Mouse (Mus musculus): Measurements from ENCODE around the gene Hist1h2ai.

Gene Hist1h2ai

GRCm38 (mm10) chr13:21715864-21716539 lies at the start of gene Hist1h2ai, which contains the start of gene Hist1h2bl:
Gene Hist1h2ai, plus strand, starts transcription at chr13:21716422.
Gene Hist1h2bl, minus strand, starts transcription at chr13:21716143.
- DNase-seq (ENCODE audit: low spot score): peak; percentile 93

- DNase-seq (ENCODE audit: low spot score): no peak
Observed at GRCm38 (mm10) chr13:21677305-21677704, 38.9 kb upstream of the Hist1h2ai start, which contains the start of gene Olfr1360. Gene Olfr1360, minus strand, starts transcription at chr13:21677405.

GRCm38 (mm10) chr13:21697811-21698210 lies 18.4 kb upstream of the Hist1h2ai start, which contains the start of gene Olfr1359:
Gene Olfr1359, plus strand, starts transcription at chr13:21698111.
- no peak for DNase-seq (ENCODE audit: low spot score)

- DNase-seq (ENCODE audit: low spot score): no peak
Observed at GRCm38 (mm10) chr13:21706669-21707068, 9.6 kb upstream of the Hist1h2ai start.

GRCm38 (mm10) chr13:21710031-21710711 lies 6.1 kb upstream of the Hist1h2ai start:
- DNase-seq (ENCODE audit: low spot score): peak; percentile 86

GRCm38 (mm10) chr13:21710821-21711525 lies 5.2 kb upstream of the Hist1h2ai start:
- peak; percentile 83 for DNase-seq (ENCODE audit: low spot score)

GRCm38 (mm10) chr13:21711698-21712097 lies 4.5 kb upstream of the Hist1h2ai start:
- DNase-seq (ENCODE audit: low spot score): no peak

GRCm38 (mm10) chr13:21714725-21715124 lies 1.5 kb upstream of the Hist1h2ai start:
- peak; percentile 74 for DNase-seq (ENCODE audit: low spot score)

- peak; percentile 48 for DNase-seq (ENCODE audit: low spot score)
Observed at GRCm38 (mm10) chr13:21715131-21715863, 925 bp upstream of the Hist1h2ai start.

- peak; percentile 37 for DNase-seq (ENCODE audit: low spot score)
Observed at GRCm38 (mm10) chr13:21716540-21717391, 544 bp downstream of the Hist1h2ai start.

GRCm38 (mm10) chr13:21717397-21718357 lies 1.5 kb downstream of the Hist1h2ai start, which contains the start of gene Hist1h3h:
Gene Hist1h3h, plus strand, starts transcription at chr13:21717659.
- DNase-seq (ENCODE audit: low spot score): peak; percentile 90

GRCm38 (mm10) chr13:21718381-21719080 lies 2.3 kb downstream of the Hist1h2ai start:
- peak; percentile 25 for DNase-seq (ENCODE audit: low spot score)

GRCm38 (mm10) chr13:21721107-21721756 lies 5.0 kb downstream of the Hist1h2ai start:
- peak; percentile 28 for DNase-seq (ENCODE audit: low spot score)

GRCm38 (mm10) chr13:21721757-21722372 lies 5.6 kb downstream of the Hist1h2ai start, which contains the start of gene Hist1h2bm:
Gene Hist1h2bm, plus strand, starts transcription at chr13:21722044.
- peak; percentile 94 for DNase-seq (ENCODE audit: low spot score)

GRCm38 (mm10) chr13:21722373-21722925 lies 6.2 kb downstream of the Hist1h2ai start:
- DNase-seq (ENCODE audit: low spot score): peak; percentile 50

GRCm38 (mm10) chr13:21722993-21723836 lies 7.0 kb downstream of the Hist1h2ai start:
- DNase-seq (ENCODE audit: low spot score): peak; percentile 31
